Mouse (Mus musculus) kidney, postnatal 10 days (tissue): ENCODE data around the gene 1520401A03Rik.

Experiments used
- DNase-seq: peaks from one replicate; pipeline ENCODE4 v3.0.0; 2021; ENCODE audit warnings: mixed read lengths

The 1520401A03Rik gene

GRCm38 (mm10) chr17:23699131-23700077 lies 23.2 kb downstream of the 1520401A03Rik start:
- DNase-seq = peak; percentile 66

- no peak for DNase-seq
These were observed 26.8 kb downstream of the 1520401A03Rik start for GRCm38 (mm10) chr17:23695801-23696200.

GRCm38 (mm10) chr17:23694491-23694890 lies 28.1 kb downstream of the 1520401A03Rik start:
- no peak for DNase-seq

GRCm38 (mm10) chr17:23683856-23684672 lies 38.5 kb downstream of the 1520401A03Rik start, which contains the start of gene Cldn9:
Gene Cldn9, minus strand, starts transcription at chr17:23684026.
- DNase-seq = peak; percentile 52

GRCm38 (mm10) chr17:23683226-23683625 lies 39.4 kb downstream of the 1520401A03Rik start:
- DNase-seq = no peak

- DNase-seq = no peak
These were observed 40.1 kb downstream of the 1520401A03Rik start for GRCm38 (mm10) chr17:23682530-23682929.

- peak; percentile 34 for DNase-seq
These were observed 40.5 kb downstream of the 1520401A03Rik start for GRCm38 (mm10) chr17:23682092-23682491.

- peak; percentile 51 for DNase-seq
These were observed 41.5 kb downstream of the 1520401A03Rik start for GRCm38 (mm10) chr17:23681086-23681485.

- no peak for DNase-seq
These were observed 42.2 kb downstream of the 1520401A03Rik start for GRCm38 (mm10) chr17:23680336-23680735.

- no peak for DNase-seq
These were observed 43.3 kb downstream of the 1520401A03Rik start, which contains the start of gene Cldn6 for GRCm38 (mm10) chr17:23679127-23679835. Gene Cldn6, plus strand, starts transcription at chr17:23679249.

- peak; percentile 89 for DNase-seq
These were observed 45.3 kb downstream of the 1520401A03Rik start, which contains the start of gene Tnfrsf12a for GRCm38 (mm10) chr17:23677236-23677679. Gene Tnfrsf12a, minus strand, starts transcription at chr17:23677468.

- DNase-seq = peak; percentile 70
These were observed 46.0 kb downstream of the 1520401A03Rik start for GRCm38 (mm10) chr17:23676473-23677031.

- peak; percentile 65 for DNase-seq
These were observed 46.9 kb downstream of the 1520401A03Rik start for GRCm38 (mm10) chr17:23675564-23676281.

- peak; percentile 66 for DNase-seq
These were observed 47.5 kb downstream of the 1520401A03Rik start for GRCm38 (mm10) chr17:23675127-23675526.

- DNase-seq = no peak
These were observed 48.2 kb downstream of the 1520401A03Rik start for GRCm38 (mm10) chr17:23674271-23674952.

- DNase-seq = peak; percentile 95
These were observed 49.0 kb downstream of the 1520401A03Rik start, which contains the start of the genes Hcfc1r1 and Thoc6 for GRCm38 (mm10) chr17:23673424-23674073. Gene Hcfc1r1, plus strand, starts transcription at chr17:23673596. Gene Thoc6, minus strand, starts transcription at chr17:23673882.

GRCm38 (mm10) chr17:23672761-23673160 lies 49.8 kb downstream of the 1520401A03Rik start:
- DNase-seq = no peak

- no peak for DNase-seq
These were observed 51.1 kb downstream of the 1520401A03Rik start for GRCm38 (mm10) chr17:23671519-23671918.

- no peak for DNase-seq
These were observed 52.0 kb downstream of the 1520401A03Rik start for GRCm38 (mm10) chr17:23670516-23671074.

- DNase-seq = no peak
These were observed 57.1 kb downstream of the 1520401A03Rik start for GRCm38 (mm10) chr17:23665511-23665910.
